Mouse (Mus musculus): Measurements from ENCODE around the gene Neurog3.

Neurog3 gene

DNA sequence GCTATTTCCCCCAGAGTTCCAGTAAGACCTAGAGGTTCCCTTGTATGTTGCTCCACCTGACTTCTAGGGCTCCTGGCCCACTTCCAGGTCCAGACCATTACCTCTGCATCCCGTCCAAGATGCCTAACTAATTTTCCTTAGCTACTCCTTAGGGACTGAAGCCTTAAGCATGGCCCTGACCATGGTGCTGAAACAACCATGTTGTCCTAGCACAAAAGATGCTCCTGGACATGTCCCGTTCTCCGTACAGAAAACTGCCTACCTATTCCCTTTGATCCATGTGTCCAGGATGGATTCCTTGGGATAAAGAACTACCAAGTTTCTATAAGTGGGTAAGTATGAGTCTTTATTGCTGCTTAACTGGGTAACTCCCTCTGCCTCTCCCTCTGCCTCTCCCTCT is 5.2 kb downstream of the Neurog3 start:
- no peak for DNase-seq

DNA sequence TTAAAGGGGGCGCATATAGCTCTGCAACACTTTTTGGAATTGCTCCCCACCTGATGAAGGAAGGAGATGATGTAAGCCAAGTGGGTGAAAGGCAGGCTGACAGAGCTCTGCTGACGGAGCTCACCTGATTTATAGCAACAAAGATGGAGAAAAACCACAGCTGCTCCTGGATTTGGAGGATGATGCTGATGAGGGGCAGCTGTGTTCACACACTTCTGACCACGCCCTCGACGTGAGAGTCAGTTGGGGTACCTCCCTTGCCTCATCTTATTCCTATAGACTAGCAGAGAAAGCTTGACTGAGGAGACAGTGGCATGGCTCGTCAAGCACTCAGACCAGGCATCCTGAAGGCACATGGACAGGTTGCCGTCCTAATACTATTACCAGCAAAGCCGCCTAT is 10.9 kb downstream of the Neurog3 start, which contains the start of gene Fam241b:
Fam241b (minus strand) TSS at position 101 of the 400 bp plus-strand sequence.
- DNase-seq, result no peak

DNA sequence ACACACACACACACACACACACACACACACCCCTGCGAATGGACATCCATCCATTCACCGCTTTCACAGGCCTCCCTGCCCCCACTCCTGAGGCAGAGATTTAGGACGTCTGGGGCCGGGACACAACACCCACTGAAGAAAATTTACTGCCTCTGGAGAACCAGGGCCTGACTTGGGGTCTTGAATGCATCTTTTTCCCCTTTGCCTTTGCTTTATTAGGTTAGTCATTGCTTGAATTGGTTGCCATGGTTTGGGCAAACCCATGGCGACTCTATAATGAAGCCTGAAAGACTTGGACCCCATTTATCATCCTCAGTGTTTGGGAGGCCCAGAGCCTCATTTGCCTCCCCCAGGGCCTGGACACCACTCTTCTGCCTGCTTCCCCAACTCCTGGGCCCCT is 13.1 kb downstream of the Neurog3 start:
- DNase-seq, result no peak

DNA sequence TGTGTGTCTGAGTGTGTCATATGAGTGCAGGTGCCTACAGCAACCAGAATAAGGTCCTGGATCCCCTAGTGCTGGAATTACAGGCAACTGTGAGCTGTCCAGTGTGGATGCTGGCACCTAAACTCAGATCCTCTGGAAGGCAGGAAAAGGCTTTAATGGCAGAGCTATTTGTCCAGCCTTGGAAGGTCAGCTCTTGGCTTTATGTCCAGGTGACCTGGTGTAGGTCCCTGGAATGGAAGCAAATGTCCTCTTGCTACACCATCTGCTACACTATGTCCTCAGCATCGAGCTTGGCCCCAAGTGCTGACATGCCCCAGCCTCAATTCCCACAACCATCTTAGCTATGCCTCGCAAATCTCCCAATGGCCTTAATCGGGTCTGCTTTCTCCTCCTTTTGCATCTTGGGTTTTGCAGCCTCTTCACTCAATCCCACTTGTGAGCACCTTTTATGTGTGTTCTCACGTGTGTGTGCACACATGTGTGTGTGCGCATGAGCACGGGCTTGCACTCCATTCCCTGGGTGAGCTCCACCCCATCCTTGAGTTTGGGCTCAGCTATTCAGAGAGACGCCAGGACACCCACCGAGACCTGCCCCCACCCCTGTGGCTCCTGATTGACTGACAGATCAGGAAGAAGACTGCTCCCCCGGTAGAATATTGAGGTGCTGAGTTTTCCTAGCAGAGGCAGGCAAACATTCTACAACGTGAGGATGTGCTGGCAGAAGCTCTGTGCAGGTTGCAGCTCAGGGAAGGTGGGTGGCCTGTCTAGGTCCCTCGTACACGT is 14.8 kb downstream of the Neurog3 start:
- no peak for DNase-seq

DNA sequence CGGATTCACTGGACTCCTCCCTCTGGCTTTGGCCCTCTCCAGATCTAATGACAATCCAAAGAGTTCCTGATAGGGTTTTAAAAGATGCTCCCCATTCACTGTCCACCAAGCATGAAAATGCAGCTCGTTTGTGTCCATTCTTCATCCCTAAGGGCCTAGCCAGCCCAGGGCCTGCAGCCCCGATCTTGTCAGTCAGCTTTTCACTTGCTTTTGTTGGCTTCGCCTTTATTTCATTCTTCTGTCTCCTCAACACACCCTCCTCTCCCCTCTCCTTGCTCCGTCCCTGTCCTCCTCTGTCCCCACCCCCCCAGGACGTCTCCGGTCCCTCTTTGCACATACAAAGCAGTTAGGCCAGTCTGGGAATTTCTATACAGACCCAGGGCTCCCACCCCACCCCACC is 17.0 kb downstream of the Neurog3 start:
- no peak for DNase-seq

DNA sequence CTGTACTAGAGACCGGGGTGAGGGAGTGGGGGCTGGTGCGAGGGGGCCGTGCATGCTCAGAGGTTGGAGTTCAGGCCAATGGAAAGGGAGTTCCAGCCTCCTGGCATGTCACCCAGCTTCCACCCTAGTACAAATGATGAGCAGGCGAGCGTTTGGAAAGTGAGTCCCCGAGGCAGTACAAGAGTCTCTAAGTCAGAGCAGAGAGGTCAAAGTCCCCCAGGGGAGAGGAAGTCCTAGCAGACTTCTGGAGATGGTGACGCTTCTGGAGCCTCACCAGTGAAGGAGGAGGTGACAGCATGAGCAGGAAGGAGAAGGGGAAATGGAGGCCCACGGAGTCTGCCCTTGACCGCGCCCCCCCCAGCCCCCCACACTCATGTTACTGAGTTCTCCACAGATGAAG is 29.5 kb downstream of the Neurog3 start:
- peak in 1 of 2 experiments; percentile 31 for DNase-seq

- DNase-seq, result no peak
Observed at GRCm38 (mm10) chr10:62172841-62173553, 40.1 kb downstream of the Neurog3 start.

GRCm38 (mm10) chr10:62173941-62174448 is 41.1 kb downstream of the Neurog3 start:
- DNase-seq, result no peak

GRCm38 (mm10) chr10:62174533-62175313 is 41.8 kb downstream of the Neurog3 start:
- DNase-seq, result no peak

- no peak for DNase-seq
Observed at GRCm38 (mm10) chr10:62179944-62180343, 47.1 kb downstream of the Neurog3 start.

- peak in 1 of 2 experiments; percentile 5 for DNase-seq
Observed at GRCm38 (mm10) chr10:62181701-62182100, 48.8 kb downstream of the Neurog3 start.

DNA sequence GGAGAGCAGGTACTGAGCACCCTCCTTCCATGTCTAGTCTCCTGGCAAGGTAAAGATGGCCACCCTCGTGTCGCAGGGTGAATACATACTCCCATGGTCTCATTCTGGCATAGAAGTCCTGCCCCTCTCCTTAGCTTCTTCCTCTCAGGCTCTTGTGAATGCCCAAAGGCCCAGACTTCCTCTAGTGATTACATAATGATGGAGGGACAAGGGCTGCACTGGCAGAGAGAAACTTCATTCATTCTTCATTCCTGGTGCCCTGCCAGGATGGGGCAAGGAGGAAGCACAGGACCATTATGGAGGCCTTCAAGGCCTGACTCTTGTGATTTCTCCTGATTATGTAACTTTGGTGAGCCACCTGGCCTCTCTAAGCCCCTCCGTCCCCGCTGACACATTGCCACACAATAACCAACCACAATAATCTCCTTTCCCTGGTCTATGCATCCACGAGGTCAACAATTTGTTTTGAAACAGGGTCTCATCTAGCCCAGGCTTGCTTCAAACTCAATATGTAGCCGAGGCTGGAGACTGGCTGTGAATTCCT is 49.7 kb downstream of the Neurog3 start:
- no peak for DNase-seq

DNA sequence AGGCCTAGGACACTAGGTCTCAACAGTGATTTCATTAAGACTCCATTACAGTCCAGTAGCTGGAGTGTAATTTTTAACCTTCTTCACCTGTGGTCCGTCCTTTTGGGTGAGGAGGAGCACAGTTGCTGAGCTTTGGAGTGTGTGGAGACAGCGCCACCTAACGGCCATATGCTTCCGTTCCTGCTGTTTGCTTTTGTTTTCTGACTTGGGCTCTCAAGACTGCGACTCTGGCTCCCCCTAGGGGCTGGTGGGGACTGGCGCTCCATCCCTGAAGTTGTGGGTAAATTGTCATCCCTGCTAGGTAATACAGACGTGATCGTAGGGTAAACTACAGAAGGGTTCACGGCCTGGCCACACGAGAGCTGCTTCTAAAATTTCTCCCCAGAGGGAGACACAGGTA is 50.2 kb downstream of the Neurog3 start:
- peak; percentile 90 to 97 for DNase-seq

Measured in kidney, adult 8-10 months (tissue).